Mouse (Mus musculus) stomach, postnatal 0 days (tissue): Measurements from ENCODE around the gene Rtbdn.
A peak's percentile ranks its signal among the peaks of the same experiment; 100 is the strongest.

Source experiments
- CTCF ChIP-seq: IDR thresholded peaks from 2 replicates; pipeline ENCODE4 v1.5.1; 2016; ENCODE audit warnings: antibody characterized with exemption, low read depth, mild to moderate bottlenecking, moderate library complexity
- EP300 ChIP-seq: optimal IDR thresholded peaks from 2 replicates; pipeline ENCODE3; 2016; ENCODE audit warnings: antibody characterized with exemption

DNA sequence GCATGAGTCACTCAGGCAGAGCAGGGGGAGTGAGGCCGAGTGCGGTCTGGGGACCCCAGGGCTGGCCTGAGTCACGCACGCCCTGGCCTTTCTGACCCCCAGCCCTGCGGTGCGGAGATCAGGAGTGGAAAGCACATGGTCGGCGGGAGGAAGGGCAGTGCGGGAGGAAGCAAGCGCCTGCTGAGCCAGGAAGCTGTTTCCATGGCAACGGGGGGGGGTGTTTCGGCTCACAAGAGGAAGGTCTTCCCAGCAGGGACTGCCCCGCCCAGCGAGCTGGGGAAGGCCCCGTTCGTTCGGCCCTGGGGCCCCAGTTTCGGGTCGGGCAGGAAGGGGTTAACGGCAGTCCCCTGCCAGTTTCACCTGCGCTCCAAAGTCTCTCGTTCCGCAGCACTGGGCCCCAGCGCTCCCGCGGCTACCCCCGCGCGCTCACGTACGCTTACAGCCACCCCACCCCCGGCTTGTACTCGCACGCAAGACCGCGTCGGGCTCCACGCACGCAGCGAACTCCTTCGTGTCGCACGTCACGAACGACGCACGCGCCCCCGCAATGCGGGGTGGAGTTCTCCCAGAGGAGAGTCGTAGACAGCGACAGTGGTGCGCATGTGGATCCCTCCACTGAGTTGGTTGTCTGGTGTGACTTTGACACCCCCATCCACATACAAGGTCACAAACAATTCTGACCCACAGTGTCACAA, 39.0 kb downstream of the Rtbdn start:
- TF ChIP-seq CTCF (peak; percentile 8; the same call in 1 of the 2 replicates), EP300 (peak; percentile 41)
